Mouse (Mus musculus) midbrain, embryonic 12.5 days (tissue): ENCODE results near the gene Sp6. TPM values are rescaled to one million over a fixed set of nuclear protein-coding genes. Genes with fewer than 3 reads are reported as not detected.

Experiments
- ATAC-seq: fragments of 200-750 bp; cut with Nextera tagmentation; 2 replicates; pipeline ENCODE4 v1.8.0; 2017; ENCODE audit warnings: low read depth, moderate TSS enrichment, moderate library complexity; ENCODE audit not compliant: low FRiP score
- H3K27ac ChIP-seq: fragments of 300-500 bp; sonication (generic); replicated peaks from 2 replicates; pipeline ENCODE4 v1.5.1; 2016; ENCODE audit warnings: mild to moderate bottlenecking
- H3K27me3 ChIP-seq: fragments of 300-500 bp; sonication (generic); 2 replicates; pipeline ENCODE4 v1.6.1; 2016; ENCODE audit warnings: mild to moderate bottlenecking
- H3K36me3 ChIP-seq: fragments of 300-500 bp; sonication (generic); 2 replicates; pipeline ENCODE4 v1.6.1; 2016
- H3K4me1 ChIP-seq: fragments of 300-500 bp; sonication (generic); 2 replicates; pipeline ENCODE4 v1.6.1; 2016
- H3K4me2 ChIP-seq: fragments of 300-500 bp; sonication (generic); replicated peaks from 2 replicates; pipeline ENCODE4 v1.6.1; 2016; ENCODE audit warnings: mild to moderate bottlenecking, moderate library complexity
- H3K4me3 ChIP-seq: fragments of 300-500 bp; sonication (generic); 2 replicates; pipeline ENCODE4 v1.5.1; 2016; ENCODE audit warnings: mild to moderate bottlenecking
- H3K9ac ChIP-seq: fragments of 300-500 bp; sonication (generic); replicated peaks from 2 replicates; pipeline ENCODE4 v1.6.1; 2016; ENCODE audit warnings: mild to moderate bottlenecking, moderate library complexity
- H3K9me3 ChIP-seq: fragments of 300-500 bp; sonication (generic); 2 replicates; pipeline ENCODE4 v1.6.1; 2016; ENCODE audit warnings: mild to moderate bottlenecking
- WGBS: fragments of 180-500 bp; shearing (Covaris S2); methylation state at CpG from one replicate; pipeline ENCODE4 v1.1.7; 2016; 5-methylcytosine and 5-hydroxymethylcytosine counted together
- polyA plus RNA-seq: library from polyadenylated mRNA; unstranded; fragments of >200 nt; fragmentation: Nextera tagmentation; extraction: Ambion mirVana; gene quantifications from 2 replicates; pipeline ENCODE4 v1.2.1, GENCODE M21; 2016

Gene Sp6
- polyA plus RNA-seq, 1 experiment from 2014 or later: 0.63 TPM

DNA sequence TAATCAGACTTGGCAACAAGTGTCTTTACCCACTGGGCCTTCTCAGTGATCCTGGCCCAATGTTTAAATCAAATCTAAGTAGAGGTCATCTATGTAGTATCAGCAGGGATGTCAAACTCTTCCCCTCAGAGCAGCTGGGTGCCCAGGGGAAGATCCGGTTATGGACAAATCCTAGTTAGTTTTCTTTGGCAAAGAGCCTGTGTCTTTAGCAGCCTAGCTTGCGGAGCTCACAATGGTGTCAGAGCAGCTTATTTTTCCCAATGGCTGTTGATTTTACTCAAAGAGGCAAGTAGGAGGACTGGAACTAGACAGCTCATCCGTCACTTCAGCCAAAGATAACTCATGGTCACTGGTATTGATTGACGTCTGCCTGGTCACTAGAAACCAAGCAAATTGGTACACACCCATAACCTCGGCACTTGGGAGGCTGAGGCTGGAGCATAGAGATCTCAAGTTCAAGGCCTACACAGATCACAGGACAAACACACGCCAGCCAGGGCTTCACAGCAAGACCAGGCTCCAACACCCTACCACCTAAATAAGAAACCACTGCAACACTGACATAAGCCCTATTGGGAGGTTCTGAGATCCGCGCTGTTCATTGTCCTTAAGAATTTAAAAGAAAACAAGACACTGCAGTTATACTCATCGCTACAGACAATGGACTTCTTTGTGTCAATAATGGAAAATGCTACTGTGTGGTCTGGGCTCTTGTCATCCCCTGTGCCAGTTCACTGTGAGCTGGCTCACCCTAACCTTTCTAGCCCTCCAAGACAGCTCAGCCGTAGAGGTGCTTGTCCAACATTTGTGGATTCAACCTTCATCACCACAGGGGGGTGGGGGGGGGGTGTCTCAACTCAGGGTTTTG lies 37.4 kb upstream of the Sp6 start:
- H3K4me3 ChIP-seq: peak overlapping the region; percentile 94; the same call in 1 of the 2 replicates
- no peaks in the 10 kb centered on the region for H3K36me3 ChIP-seq
- 83% methylated on average over 10 of the region's 10 CpGs for WGBS
- ATAC-seq: no peak
- H3K4me2 ChIP-seq: peak overlapping the region; percentile 91
- H3K9me3 ChIP-seq: no peaks in the 10 kb centered on the region
- H3K27me3 ChIP-seq: no peaks in the 10 kb centered on the region
- H3K4me1 ChIP-seq: peaks cover 27% of the 10 kb centered on the region
- peak overlapping the region; percentile 97; the same call in 1 of the 2 replicates for H3K9ac ChIP-seq
- peak overlapping the region; percentile 42; the same call in 1 of the 2 replicates for H3K27ac ChIP-seq

DNA sequence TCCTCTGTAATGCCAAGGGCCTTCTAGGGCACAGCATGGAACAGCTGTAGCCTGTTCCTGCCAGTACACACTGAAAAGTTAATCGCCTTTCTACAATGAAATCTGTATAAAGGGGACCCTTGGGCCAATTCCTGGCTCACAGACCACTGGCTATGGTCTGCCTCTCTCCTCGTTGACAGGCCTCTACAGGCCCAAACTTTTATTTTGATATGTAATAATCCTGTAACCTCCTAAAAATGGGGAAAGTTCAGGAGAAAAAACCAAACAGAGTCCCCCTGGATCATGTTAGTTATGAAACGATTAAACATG lies 36.9 kb upstream of the Sp6 start:
- Histone ChIP-seq H3K4me3 (peak overlapping the region; percentile 94), H3K27me3 (peaks cover under 1% of the 10 kb centered on the region; the same call in 1 of the 2 replicates), H3K4me2 (peak overlapping the region; percentile 91), H3K4me1 (peaks cover 27% of the 10 kb centered on the region), H3K36me3 (no peaks in the 10 kb centered on the region), H3K27ac (0 out of 2 replicates have a peak overlapping the region, but pooled peaks have one; percentile 95), H3K9ac (peak overlapping the region; percentile 97), H3K9me3 (no peaks in the 10 kb centered on the region)
- no peak for ATAC-seq
- WGBS: 52% methylated on average over 3 of the region's 3 CpGs

DNA sequence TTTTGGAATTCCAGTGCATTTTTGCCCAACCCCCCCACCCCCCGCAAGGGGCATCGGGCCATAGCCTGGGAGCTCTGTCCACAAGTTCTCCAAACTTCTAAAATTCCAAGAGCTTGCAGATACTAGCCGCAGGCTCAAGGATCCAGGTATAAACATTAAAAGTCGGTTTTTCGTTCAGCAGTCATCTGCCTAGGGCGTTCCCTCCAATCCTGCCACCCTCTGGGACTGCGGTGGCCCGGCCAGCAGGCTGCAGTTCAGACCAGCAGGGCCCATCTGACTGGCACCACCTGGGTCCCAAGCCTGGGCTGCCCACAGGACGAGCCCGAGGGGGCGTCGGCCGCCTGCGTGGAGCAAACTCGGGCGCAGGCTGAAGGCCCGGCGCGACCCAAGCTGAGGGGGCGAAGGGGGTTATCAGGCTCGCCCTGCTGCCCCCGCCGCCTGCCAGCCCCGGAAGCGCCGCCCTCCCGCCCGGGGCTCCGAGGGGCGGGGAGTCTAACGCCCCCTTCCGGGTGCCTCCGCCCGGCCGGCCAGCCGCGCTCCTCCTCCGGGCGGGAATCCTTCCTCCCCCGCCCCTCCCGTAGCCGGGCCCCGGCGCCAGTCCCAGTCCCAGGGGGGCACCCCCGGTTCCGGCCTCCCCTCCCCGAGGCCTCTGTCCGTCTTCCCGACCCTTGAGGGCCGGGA lies 36.1 kb upstream of the Sp6 start:
- ATAC-seq: peak; percentile 82

DNA sequence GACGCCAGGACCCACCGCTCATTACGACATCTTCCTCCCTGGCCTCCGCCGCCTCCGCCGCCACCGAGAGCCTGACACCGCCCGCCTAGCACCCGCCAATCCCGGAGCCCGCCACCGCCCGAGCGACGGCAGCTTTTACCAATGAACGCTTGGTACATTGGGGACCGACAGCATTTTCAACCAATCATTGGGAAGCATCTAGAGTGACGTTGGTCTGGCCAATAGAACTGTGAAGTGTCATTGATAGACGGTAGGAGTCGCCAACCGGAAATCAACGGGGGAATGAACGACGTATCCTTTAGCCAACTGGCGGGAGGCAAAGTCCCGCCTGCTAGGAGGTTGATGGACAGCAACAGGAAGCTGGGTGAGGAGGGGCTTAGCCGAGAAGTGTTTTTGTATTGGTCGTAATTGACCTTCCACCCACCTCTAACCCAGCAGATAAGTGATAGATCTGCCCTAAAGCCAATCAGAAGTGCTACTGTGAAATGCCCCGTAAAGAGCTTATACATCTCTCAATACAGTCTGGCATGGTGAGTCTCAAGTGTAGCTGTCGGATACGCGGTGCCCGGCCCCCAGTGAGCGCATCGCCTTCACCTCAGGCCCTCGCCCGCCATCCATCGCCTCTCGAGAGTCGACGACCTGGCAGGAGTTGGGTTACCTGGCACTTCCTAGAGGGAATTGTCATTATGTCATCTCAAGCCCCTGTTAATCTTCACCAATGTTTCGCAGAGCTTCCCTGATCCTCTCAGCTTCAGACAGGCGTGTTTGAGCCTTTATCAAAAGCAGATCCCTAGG lies 35.4 kb upstream of the Sp6 start:
- under 1% methylated on average over 45 of the region's 45 CpGs for WGBS

More for the DNA sequence above, 36.1 kb upstream of the Sp6 start:
- H3K27ac ChIP-seq: peak overlapping the region; percentile 95
- H3K27me3 ChIP-seq: peaks cover 6% of the 10 kb centered on the region; the same call in 1 of the 2 replicates
- peak overlapping the region; percentile 94 for H3K4me3 ChIP-seq
- H3K4me1 ChIP-seq: peaks cover 27% of the 10 kb centered on the region
- under 1% methylated on average over 44 of the region's 50 CpGs for WGBS
- H3K9me3 ChIP-seq: no peaks in the 10 kb centered on the region
- no peaks in the 10 kb centered on the region for H3K36me3 ChIP-seq
- H3K4me2 ChIP-seq: peak overlapping the region; percentile 91
- peak overlapping the region; percentile 97 for H3K9ac ChIP-seq

DNA sequence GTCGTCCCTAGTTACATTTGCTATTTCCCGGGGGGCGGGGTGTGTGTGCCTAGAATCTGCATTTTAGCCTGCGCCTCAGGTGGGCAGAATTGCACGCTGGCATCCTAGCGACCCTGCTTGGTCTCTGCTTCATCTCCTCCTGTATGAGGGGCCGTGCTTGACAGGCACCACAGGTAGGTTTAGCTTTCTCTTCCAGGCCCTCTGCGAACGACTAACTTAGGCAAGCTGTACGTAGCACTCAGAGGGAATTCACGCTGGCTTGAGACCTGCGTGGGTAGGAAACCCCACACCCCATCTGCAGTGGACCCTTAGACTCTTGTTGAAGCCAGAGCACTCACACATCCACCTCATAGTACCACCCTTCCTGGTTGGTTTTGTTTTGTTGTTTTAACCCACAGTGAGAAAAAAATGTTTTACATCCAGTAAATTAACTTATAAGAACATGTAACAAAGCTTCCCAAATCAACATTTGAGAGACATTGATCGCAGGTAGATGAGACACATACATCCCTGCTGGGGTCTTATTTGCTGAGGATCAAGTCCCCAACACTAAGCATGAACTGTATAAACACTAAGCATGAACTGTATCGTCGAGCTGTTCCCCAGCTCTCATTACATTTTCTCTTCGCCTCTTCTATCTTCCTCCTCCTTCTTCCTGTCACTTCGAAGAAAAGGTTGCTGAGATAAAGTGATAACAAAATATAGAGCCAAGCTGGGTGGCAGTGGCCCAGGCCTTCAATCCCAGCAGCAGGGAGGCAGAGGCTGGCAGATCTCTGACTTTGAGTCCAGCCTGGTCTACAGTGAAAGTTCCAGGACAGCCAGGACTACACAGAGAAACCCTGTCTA lies 34.6 kb upstream of the Sp6 start:
- Histone ChIP-seq H3K36me3 (no peaks in the 10 kb centered on the region), H3K4me1 (peaks cover 24% of the 10 kb centered on the region), H3K27me3 (peaks cover 16% of the 10 kb centered on the region), H3K4me3 (peak overlapping the region; percentile 94), H3K4me2 (peak overlapping the region; percentile 82), H3K27ac (peak overlapping the region; percentile 81), H3K9me3 (no peaks in the 10 kb centered on the region), H3K9ac (peak overlapping the region; percentile 71)
- ATAC-seq: no peak
- 34% methylated on average over 17 of the region's 17 CpGs for WGBS

More for the DNA sequence above, 35.4 kb upstream of the Sp6 start:
- Histone ChIP-seq H3K36me3 (no peaks in the 10 kb centered on the region), H3K27ac (peak overlapping the region; percentile 95), H3K27me3 (peaks cover 11% of the 10 kb centered on the region; the same call in 1 of the 2 replicates), H3K4me3 (peak overlapping the region; percentile 94), H3K9ac (peak overlapping the region; percentile 97), H3K4me1 (peaks cover 24% of the 10 kb centered on the region), H3K9me3 (no peaks in the 10 kb centered on the region), H3K4me2 (peak overlapping the region; percentile 91)
- ATAC-seq: peak; percentile 98

DNA sequence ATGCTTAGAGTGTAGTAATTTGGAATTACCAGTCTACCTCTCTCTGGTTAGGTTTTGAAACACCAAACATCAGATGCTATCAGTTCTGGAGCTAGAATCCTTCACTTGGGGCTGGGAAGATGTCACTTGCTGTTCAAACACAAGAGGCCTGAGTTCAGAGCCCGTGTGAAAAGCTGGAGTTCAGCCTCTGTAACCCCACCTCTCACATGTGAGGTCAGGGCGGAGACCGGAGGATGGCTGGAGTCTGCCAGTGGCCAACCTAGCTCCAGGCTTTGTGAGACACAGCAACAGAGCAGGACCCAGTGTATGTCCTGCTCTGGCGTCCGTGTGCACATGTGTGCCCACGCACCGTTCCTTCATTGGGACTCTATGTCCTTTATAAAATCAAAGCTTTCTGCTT lies 33.9 kb upstream of the Sp6 start:
- no peak overlapping the region for H3K9ac ChIP-seq
- H3K4me2 ChIP-seq: no peak overlapping the region
- H3K27me3 ChIP-seq: peaks cover 23% of the 10 kb centered on the region
- peaks cover 24% of the 10 kb centered on the region for H3K4me1 ChIP-seq
- H3K27ac ChIP-seq: no peak overlapping the region
- ATAC-seq: no peak
- H3K9me3 ChIP-seq: no peaks in the 10 kb centered on the region
- H3K4me3 ChIP-seq: no peak overlapping the region
- 85% methylated on average over 7 of the region's 7 CpGs for WGBS
- no peaks in the 10 kb centered on the region for H3K36me3 ChIP-seq

DNA sequence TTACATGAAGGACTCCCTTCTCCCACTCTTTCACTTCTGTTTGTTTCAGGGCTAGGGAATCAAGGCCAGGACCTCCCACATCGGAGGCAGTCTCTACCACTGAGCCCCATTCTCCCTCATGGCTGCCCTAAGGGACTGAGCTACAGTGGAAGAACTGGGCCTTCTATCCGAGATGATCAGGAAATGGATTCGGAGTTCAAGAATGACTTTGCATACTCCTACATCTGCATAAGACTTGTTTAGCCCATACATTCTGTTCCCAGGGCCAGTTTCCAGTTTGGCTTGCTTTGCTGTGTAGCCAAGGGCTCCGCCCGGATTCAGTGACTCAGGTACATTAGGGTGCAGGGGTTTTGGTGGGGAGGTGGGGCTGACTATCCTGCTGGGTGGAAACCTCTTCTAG lies 33.2 kb upstream of the Sp6 start:
- WGBS: 76% methylated on average over 5 of the region's 5 CpGs
- no peak overlapping the region for H3K9ac ChIP-seq
- H3K9me3 ChIP-seq: no peaks in the 10 kb centered on the region
- ATAC-seq: no peak
- no peak overlapping the region for H3K4me2 ChIP-seq
- H3K27ac ChIP-seq: no peak overlapping the region
- H3K4me1 ChIP-seq: peaks cover 24% of the 10 kb centered on the region
- no peaks in the 10 kb centered on the region for H3K36me3 ChIP-seq
- H3K4me3 ChIP-seq: no peak overlapping the region
- peaks cover 30% of the 10 kb centered on the region for H3K27me3 ChIP-seq

DNA sequence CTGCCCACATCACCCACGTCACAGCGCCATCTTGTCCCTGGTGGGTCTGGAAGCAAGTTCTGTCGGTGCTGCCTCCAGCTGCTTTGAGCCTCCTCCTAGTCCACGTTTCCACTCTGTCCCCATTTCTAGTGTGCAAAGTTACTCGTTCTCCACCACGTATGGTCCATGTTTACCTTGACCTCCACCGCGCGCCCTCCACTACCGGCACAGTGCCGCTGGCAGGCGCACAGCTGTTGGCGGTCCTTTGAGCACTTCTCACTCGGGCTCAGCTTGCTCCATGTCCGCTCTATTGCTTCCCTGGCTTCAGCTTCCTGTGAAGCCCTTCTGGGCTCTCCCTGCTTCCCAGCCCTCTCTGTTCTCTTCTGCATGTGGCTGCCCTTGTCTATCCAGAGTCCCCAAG lies 31.7 kb upstream of the Sp6 start:
- Histone ChIP-seq H3K4me3 (no peak overlapping the region), H3K27ac (no peak overlapping the region), H3K4me1 (peaks cover 15% of the 10 kb centered on the region), H3K4me2 (no peak overlapping the region), H3K36me3 (no peaks in the 10 kb centered on the region), H3K9ac (no peak overlapping the region), H3K9me3 (no peaks in the 10 kb centered on the region), H3K27me3 (peaks cover 44% of the 10 kb centered on the region)
- ATAC-seq: no peak
- 80% methylated on average over 15 of the region's 15 CpGs for WGBS

DNA sequence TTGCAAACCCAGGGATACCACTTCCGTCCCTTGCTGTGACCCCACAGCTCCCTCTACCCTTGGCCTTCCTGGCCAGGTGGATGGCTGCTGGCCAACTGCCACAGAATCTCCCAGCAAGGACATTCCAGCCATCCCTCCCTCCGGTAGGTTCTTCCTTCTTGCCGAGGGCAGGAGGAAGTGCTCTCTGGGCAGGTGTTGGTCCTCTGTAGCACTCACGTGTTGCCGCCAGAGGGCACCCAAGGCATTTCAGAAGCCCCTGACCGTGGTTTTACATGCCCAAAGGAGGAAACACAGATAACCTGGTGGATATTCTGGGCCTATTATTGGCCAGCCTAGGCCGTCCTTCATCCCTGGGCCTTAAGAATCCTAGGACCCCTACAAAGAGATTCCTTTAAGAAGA lies 30.8 kb upstream of the Sp6 start:
- no peak overlapping the region for H3K4me3 ChIP-seq

DNA sequence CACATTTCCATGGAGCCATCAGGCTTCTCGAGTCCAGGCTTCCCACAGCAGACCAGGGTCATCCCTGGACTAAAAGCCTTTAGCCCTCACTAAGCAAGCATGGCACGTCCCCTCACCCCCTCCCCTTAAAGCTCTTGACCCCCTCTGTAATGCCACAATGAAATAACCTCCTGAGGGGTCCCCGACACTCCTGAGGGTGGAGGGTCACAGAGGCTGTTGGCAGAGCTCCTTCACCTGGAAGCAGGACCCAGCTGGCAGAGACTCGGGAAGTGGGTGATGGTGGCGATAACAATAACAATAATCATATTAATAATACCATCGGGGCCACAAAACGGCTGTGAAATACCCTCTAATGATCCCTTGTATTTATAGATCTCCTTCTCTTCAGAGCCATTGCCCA lies 30.3 kb upstream of the Sp6 start, which contains the start of gene Sp2:
Gene Sp2 (minus strand): TSS at position 101 of the 400 bp plus-strand sequence.
- Histone ChIP-seq H3K4me2 (no peak within 1 kb of the TSS; the same call in 1 of the 2 replicates), H3K9me3 (no peaks in the 10 kb centered on the region), H3K27ac (no peak within 1 kb of the TSS), H3K4me1 (peaks cover 15% of the 10 kb centered on the region), H3K36me3 (no peaks in the 10 kb centered on the region), H3K4me3 (no peak within 1 kb of the TSS), H3K27me3 (peaks cover 58% of the 10 kb centered on the region), H3K9ac (peak within 1 kb of the TSS; percentile 40; the same call in 1 of the 2 replicates)
- no peak for ATAC-seq
- 80% methylated on average over 7 of the region's 7 CpGs for WGBS

More for the DNA sequence above, 30.8 kb upstream of the Sp6 start:
- WGBS: 1% methylated on average over 7 of the region's 7 CpGs
- ATAC-seq: no peak
- H3K4me2 ChIP-seq: no peak overlapping the region; the same call in 1 of the 2 replicates
- H3K4me1 ChIP-seq: peaks cover 11% of the 10 kb centered on the region
- H3K9me3 ChIP-seq: no peaks in the 10 kb centered on the region
- peaks cover 53% of the 10 kb centered on the region for H3K27me3 ChIP-seq
- H3K36me3 ChIP-seq: no peaks in the 10 kb centered on the region
- H3K9ac ChIP-seq: peak overlapping the region; percentile 40; the same call in 1 of the 2 replicates
- no peak overlapping the region for H3K27ac ChIP-seq

DNA sequence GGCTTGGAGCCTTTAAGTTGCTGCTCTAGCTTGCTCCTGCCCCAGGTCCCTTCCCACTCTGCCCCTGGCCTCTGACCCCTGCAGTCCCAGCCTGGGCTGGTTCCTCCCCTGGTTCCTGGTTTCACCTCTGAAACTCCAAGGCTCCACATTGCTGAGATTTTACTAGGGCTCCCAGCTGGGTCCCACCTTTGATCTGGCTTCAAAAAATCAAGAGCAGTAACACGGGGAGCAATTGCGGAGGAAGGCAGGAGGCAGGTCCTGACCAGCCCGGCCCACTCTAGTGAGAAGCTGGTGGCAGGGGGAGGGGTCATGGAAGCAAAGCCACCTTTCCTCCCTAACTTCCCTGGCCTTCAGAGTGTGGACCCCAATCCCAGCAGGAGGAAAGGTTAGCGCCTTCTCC lies 28.3 kb upstream of the Sp6 start:
- H3K4me3 ChIP-seq: no peak overlapping the region
- no peaks in the 10 kb centered on the region for H3K36me3 ChIP-seq
- no peak for ATAC-seq
- H3K27me3 ChIP-seq: peaks cover 76% of the 10 kb centered on the region
- no peaks in the 10 kb centered on the region for H3K9me3 ChIP-seq
- H3K4me1 ChIP-seq: peaks cover 14% of the 10 kb centered on the region
- no peak overlapping the region; the same call in 1 of the 2 replicates for H3K9ac ChIP-seq
- no peak overlapping the region for H3K4me2 ChIP-seq
- 22% methylated on average over 4 of the region's 4 CpGs for WGBS
- no peak overlapping the region for H3K27ac ChIP-seq
